8 mouse cellular contexts compared by ENCODE assay signal in the genomic region with DNA sequence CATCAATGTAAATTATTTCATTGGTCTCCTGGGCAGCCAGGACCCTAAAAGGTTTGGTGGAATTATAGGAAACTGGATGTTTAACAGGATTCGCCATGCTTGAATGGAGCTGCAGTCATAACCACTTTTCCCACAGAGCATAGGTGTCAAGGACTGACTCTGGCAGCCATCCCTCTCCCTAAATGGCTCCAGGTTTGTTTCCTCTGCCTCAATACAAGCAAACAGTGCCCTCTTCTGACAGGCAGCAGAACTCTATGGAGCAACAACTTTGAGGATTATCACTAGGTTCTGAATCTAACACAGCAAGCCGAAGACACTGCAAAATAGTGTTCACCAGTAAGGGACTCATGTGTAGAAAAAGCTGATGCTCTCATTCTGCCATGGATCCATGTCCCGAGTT.
DNase-seq lines count a peak whose midpoint lies in the region; ATAC-seq and TF ChIP-seq lines count a peak whose summit lies in the region.

No protein-coding gene starts in this region.

- no peak for TF ChIP-seq POLR2A in cortical plate, adult 2 months (IDR thresholded peaks at IDR 0.05; ENCODE audit: extremely low read depth, insufficient read depth, low read length)

- WGBS in forebrain, embryonic 13.5 days: 62% methylated on average over 3 of the region's 3 CpGs
- 66% methylated on average over 3 of the region's 3 CpGs for WGBS in forebrain, embryonic 10.5 days
- 57% methylated on average over 3 of the region's 3 CpGs for WGBS in midbrain, embryonic 10.5 days

- no peak overlapping the region for H3K27ac ChIP-seq in forebrain, embryonic 13.5 days
- H3K27ac ChIP-seq in forebrain, embryonic 10.5 days: no peak overlapping the region
- no peak overlapping the region for H3K27ac ChIP-seq in cortical plate, adult 2 months (ENCODE audit: insufficient read depth, low read length)
- H3K27ac ChIP-seq in midbrain, embryonic 10.5 days (replicated peaks): no peak overlapping the region

- H3K36me3 ChIP-seq in forebrain, embryonic 13.5 days (ENCODE audit: poor library complexity, severe bottlenecking): no peaks in the 10 kb centered on the region
- no peaks in the 10 kb centered on the region for H3K36me3 ChIP-seq in forebrain, embryonic 10.5 days (replicated peaks)
- H3K36me3 ChIP-seq in midbrain, embryonic 10.5 days: no peaks in the 10 kb centered on the region

- no peaks in the 10 kb centered on the region for H3K4me1 ChIP-seq in forebrain, embryonic 13.5 days
- no peaks in the 10 kb centered on the region for H3K4me1 ChIP-seq in forebrain, embryonic 10.5 days
- no peaks in the 10 kb centered on the region for H3K4me1 ChIP-seq in cortical plate, adult 2 months (ENCODE audit: control insufficient read depth, insufficient read depth, low read length)
- no peaks in the 10 kb centered on the region for H3K4me1 ChIP-seq in midbrain, embryonic 10.5 days

- TF ChIP-seq CTCF in cortical plate, adult 2 months (IDR thresholded peaks at IDR 0.05; ENCODE audit: extremely low read depth, insufficient read depth, low read length): peak; percentile 69

- DNase-seq in forebrain, embryonic 10.5 days (ENCODE audit: extremely low spot score, low spot score): no peak
- DNase-seq in R1 (ENCODE audit: low read depth, low spot score): peak; percentile 25
- peak; percentile 56 for DNase-seq in heart, postnatal 4 days
- DNase-seq in layer of hippocampus, adult 9-10 months (ENCODE audit: low spot score): peak; percentile 17
- DNase-seq in midbrain, embryonic 10.5 days (ENCODE audit: low spot score): peak; percentile 15
- DNase-seq in urinary bladder, postnatal 36 days (ENCODE audit: low spot score in 2 of 2): peak; percentile 4 to 25

- no peak overlapping the region for H3K4me3 ChIP-seq in forebrain, embryonic 13.5 days
- H3K4me3 ChIP-seq in forebrain, embryonic 10.5 days: no peak overlapping the region
- H3K4me3 ChIP-seq in cortical plate, adult 2 months (ENCODE audit: insufficient read depth, low read length): no peak overlapping the region
- no peak overlapping the region for H3K4me3 ChIP-seq in midbrain, embryonic 10.5 days

- no peak overlapping the region for H3K4me2 ChIP-seq in forebrain, embryonic 13.5 days

- H3K9me3 ChIP-seq in forebrain, embryonic 13.5 days (replicated peaks): no peaks in the 10 kb centered on the region
- H3K9me3 ChIP-seq in forebrain, embryonic 10.5 days: no peaks in the 10 kb centered on the region
- H3K9me3 ChIP-seq in midbrain, embryonic 10.5 days (replicated peaks): no peaks in the 10 kb centered on the region

- H3K27me3 ChIP-seq in forebrain, embryonic 13.5 days: no peaks in the 10 kb centered on the region
- H3K27me3 ChIP-seq in forebrain, embryonic 10.5 days (ENCODE audit: poor library complexity, severe bottlenecking): no peaks in the 10 kb centered on the region
- no peaks in the 10 kb centered on the region for H3K27me3 ChIP-seq in midbrain, embryonic 10.5 days (ENCODE audit: low read depth, poor library complexity, severe bottlenecking)

- no peak overlapping the region for H3K9ac ChIP-seq in forebrain, embryonic 13.5 days

- ATAC-seq in forebrain, embryonic 13.5 days: peak; percentile 62
